Mouse (Mus musculus) left cerebral cortex, postnatal 25 days (tissue): Measurements from ENCODE around the gene Oas3. TPM values are rescaled to one million over a fixed set of nuclear protein-coding genes. Genes with fewer than 3 reads are reported as not detected.

ENCODE experiments used
- DNase-seq, 2 experiments: peaks; one replicate each; pipeline ENCODE4 v3.0.0; 2022; ENCODE audit warnings: low spot score in 2 of 2, mixed read lengths in 1 of 2
- intact Hi-C: fragments of 180-260 bp; cut with DNase I; formaldehyde crosslinking; loops from one replicate; pipeline ENCODE4 v1.15.1; 2025
- total RNA-seq, 2 experiments: library from RNA; stranded (reverse); gene quantifications; 2 replicates each; pipeline ENCODE4 v1.2.3; 2021

Gene Oas3
- total RNA-seq, 2 experiments from 2014 or later, result not detected

- DNase-seq, result no peak
These were observed 12.5 kb downstream of the Oas3 start for GRCm38 (mm10) chr5:120765010-120765409.

GRCm38 (mm10) chr5:120761901-120762300 lies 15.6 kb downstream of the Oas3 start:
- intact Hi-C loops, result no loop called here
- no peak for DNase-seq

More at GRCm38 (mm10) chr5:120765010-120765409, 12.5 kb downstream of the Oas3 start:
- intact Hi-C loops, result no loop called here

- DNase-seq, result no peak
- intact Hi-C loops, result no loop called here
These were observed 23.2 kb downstream of the Oas3 start for GRCm38 (mm10) chr5:120754215-120754614.

GRCm38 (mm10) chr5:120752786-120753185 lies 24.7 kb downstream of the Oas3 start:
- intact Hi-C loops, result no loop called here
- DNase-seq, result no peak

GRCm38 (mm10) chr5:120751206-120751605 lies 26.3 kb downstream of the Oas3 start:
- intact Hi-C loops, result no loop called here
- DNase-seq, result no peak

GRCm38 (mm10) chr5:120749688-120750087 lies 27.8 kb downstream of the Oas3 start, which contains the start of gene Oas2:
TSS of gene Oas2 (minus strand) at chr5:120749853.
- DNase-seq, result no peak
- intact Hi-C loops, result no loop called here

GRCm38 (mm10) chr5:120746451-120746850 lies 31.0 kb downstream of the Oas3 start:
- DNase-seq, result peak; percentile 71 to 74
- intact Hi-C loops, result loop anchor here (1.0 kb wide), 1 partner anchor 126 kb away; no protein-coding TSS in a partner anchor

GRCm38 (mm10) chr5:120742125-120742524 lies 35.3 kb downstream of the Oas3 start:
- intact Hi-C loops, result no loop called here
- peak in 1 of 2 experiments; percentile 37 for DNase-seq

GRCm38 (mm10) chr5:120734380-120734990 lies 43.0 kb downstream of the Oas3 start:
- intact Hi-C loops, result no loop called here
- DNase-seq, result peak; percentile 12 to 56

GRCm38 (mm10) chr5:120733696-120734095 lies 43.8 kb downstream of the Oas3 start:
- DNase-seq, result no peak
- intact Hi-C loops, result no loop called here

- DNase-seq, result no peak
- intact Hi-C loops, result no loop called here
These were observed 44.7 kb downstream of the Oas3 start for GRCm38 (mm10) chr5:120732740-120733139.

- intact Hi-C loops, result no loop called here
- DNase-seq, result no peak
These were observed 48.1 kb downstream of the Oas3 start for GRCm38 (mm10) chr5:120729319-120729718.

- no peak for DNase-seq
- intact Hi-C loops, result no loop called here
These were observed 51.5 kb downstream of the Oas3 start for GRCm38 (mm10) chr5:120725811-120726455.

- intact Hi-C loops, result no loop called here
- no peak for DNase-seq
These were observed 56.5 kb downstream of the Oas3 start for GRCm38 (mm10) chr5:120721005-120721404.

GRCm38 (mm10) chr5:120718600-120719378 lies 58.7 kb downstream of the Oas3 start:
- no peak for DNase-seq
- intact Hi-C loops, result no loop called here

GRCm38 (mm10) chr5:120717136-120717535 lies 60.3 kb downstream of the Oas3 start:
- intact Hi-C loops, result no loop called here
- DNase-seq, result no peak

- peak; percentile 82 to 85 for DNase-seq
- intact Hi-C loops, result loop anchor here (1.0 kb wide), 1 partner anchor 34 kb away; no protein-coding TSS in a partner anchor
These were observed 63.1 kb downstream of the Oas3 start for GRCm38 (mm10) chr5:120714314-120714713.

GRCm38 (mm10) chr5:120712721-120713120 lies 64.7 kb downstream of the Oas3 start:
- DNase-seq, result peak in 1 of 2 experiments; percentile 47
- intact Hi-C loops, result no loop called here

GRCm38 (mm10) chr5:120711827-120712226 lies 65.6 kb downstream of the Oas3 start, which contains the start of gene Dtx1:
TSS of gene Dtx1 (minus strand) at chr5:120711927.
- intact Hi-C loops, result loop anchor here (2.0 kb wide), 1 partner anchor 91 kb away; no protein-coding TSS in a partner anchor
- DNase-seq, result no peak

GRCm38 (mm10) chr5:120711416-120711815 lies 66.0 kb downstream of the Oas3 start:
- intact Hi-C loops, result loop anchor here (2.0 kb wide), 1 partner anchor 91 kb away; no protein-coding TSS in a partner anchor
- peak; percentile 83 to 85 for DNase-seq
